Mouse (Mus musculus): ENCODE measurements around the gene Mical3. TPM values are rescaled to one million over a fixed set of nuclear protein-coding genes. Genes with fewer than 3 reads are reported as not detected.

The Mical3 gene
- total and polyA plus RNA-seq, 2 experiments from 2014 or later = 30.8 to 94.8 TPM

DNA sequence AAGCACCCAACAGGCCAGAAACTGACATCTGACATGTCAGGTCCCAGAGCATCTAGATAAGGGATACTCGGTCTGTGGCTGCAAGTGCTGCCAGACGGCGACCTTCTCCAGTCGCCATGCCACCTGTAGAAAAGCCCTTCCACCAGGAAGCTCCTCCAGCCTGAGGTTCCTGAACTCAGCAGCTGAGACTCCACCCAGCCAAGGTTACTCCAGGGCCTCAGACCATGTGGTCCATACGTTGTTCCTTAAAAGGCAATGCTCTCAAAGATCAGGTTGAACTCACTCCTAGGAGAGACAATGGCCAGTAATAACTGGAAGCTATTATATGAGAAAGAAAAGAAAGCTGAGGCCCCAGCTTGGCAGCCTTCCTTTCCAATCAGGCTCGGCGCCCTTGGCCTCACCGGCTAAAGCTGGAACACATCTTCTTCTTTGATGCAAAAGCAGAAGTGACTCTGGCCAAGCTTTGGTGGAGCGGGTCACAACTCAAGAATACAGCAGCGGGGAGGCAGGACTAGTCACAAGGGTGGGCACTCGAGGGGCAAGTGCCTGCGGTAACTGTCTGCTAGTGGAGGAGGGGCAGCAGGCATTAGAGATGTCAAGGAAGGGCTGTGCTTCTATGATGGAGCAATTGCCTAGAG, 53.8 kb downstream of the Mical3 start:
- no peak for DNase-seq (ENCODE audit: low spot score)
- Histone ChIP-seq H3K27me3 (ENCODE audit: control insufficient read depth, insufficient read depth, low read length) (no peaks in the 10 kb centered on the region), H3K9ac (replicated peaks; ENCODE audit: low read depth, low read length) (no peak overlapping the region), H3K4me3 (ENCODE audit: low read depth, low read length) (no peak overlapping the region), H3K9me3 (replicated peaks; ENCODE audit: control insufficient read depth, low read length) (no peaks in the 10 kb centered on the region), H3K4me2 (ENCODE audit: low read depth, low read length) (no peak overlapping the region), H3K27ac (ENCODE audit: low read depth) (peak overlapping the region; percentile 46), H3K36me3 (replicated peaks; ENCODE audit: control insufficient read depth, insufficient read depth, low read length) (no peaks in the 10 kb centered on the region), H3K4me1 (ENCODE audit: control insufficient read depth, insufficient read depth) (peaks cover 39% of the 10 kb centered on the region)
- 48% methylated on average over 12 of the region's 12 CpGs for WGBS
- TF ChIP-seq CTCF (IDR thresholded peaks at IDR 0.05; ENCODE audit: low read depth) (no peak), EP300 (IDR thresholded peaks at IDR 0.05; ENCODE audit: low read depth) (no peak)
- no peak for ATAC-seq (ENCODE audit: insufficient read depth, low read depth)

- H3K27me3 ChIP-seq (ENCODE audit: control insufficient read depth, insufficient read depth, low read length) = no peaks in the 10 kb centered on the region
- no peak overlapping the region for H3K4me3 ChIP-seq (ENCODE audit: low read depth, low read length)
- no peak for TF ChIP-seq EP300 (IDR thresholded peaks at IDR 0.05; ENCODE audit: low read depth)
- TF ChIP-seq CTCF (IDR thresholded peaks at IDR 0.05; ENCODE audit: low read depth) = no peak
- H3K36me3 ChIP-seq (replicated peaks; ENCODE audit: control insufficient read depth, insufficient read depth, low read length) = no peaks in the 10 kb centered on the region
- DNase-seq (ENCODE audit: low spot score) = no peak
- 92% methylated on average over 1 of the region's 1 CpGs for WGBS
- no peak overlapping the region for H3K27ac ChIP-seq (ENCODE audit: low read depth)
- H3K4me1 ChIP-seq (ENCODE audit: control insufficient read depth, insufficient read depth) = peaks cover 37% of the 10 kb centered on the region
- ATAC-seq (ENCODE audit: insufficient read depth, low read depth) = no peak
- no peak overlapping the region for H3K9ac ChIP-seq (replicated peaks; ENCODE audit: low read depth, low read length)
- H3K4me2 ChIP-seq (ENCODE audit: low read depth, low read length) = no peak overlapping the region
- H3K9me3 ChIP-seq (replicated peaks; ENCODE audit: control insufficient read depth, low read length) = no peaks in the 10 kb centered on the region
Measured at GRCm38 (mm10) chr6:121075763-121076162, 55.0 kb downstream of the Mical3 start.

DNA sequence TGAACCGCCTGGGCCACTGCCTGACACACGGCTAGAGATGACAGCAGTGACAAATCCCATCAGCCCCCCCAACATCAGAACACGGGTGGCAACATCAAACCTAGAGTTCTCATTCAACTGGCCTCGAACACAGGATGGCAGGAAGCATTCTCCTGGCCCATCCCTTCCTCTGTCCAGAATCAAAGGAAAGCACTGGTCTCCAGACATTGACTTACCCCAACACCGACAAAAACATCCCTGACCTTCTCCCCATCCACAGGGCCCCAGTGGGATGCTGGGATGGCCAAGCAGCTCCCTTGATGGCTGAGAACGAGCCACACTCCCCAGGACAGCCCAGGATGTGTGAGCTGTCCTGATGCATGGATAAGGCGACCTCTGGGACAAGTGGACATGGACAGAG, 57.5 kb downstream of the Mical3 start:
- no peak for TF ChIP-seq CTCF (IDR thresholded peaks at IDR 0.05; ENCODE audit: low read depth)
- no peak for TF ChIP-seq EP300 (IDR thresholded peaks at IDR 0.05; ENCODE audit: low read depth)
- no peak overlapping the region for H3K27ac ChIP-seq (ENCODE audit: low read depth)

DNA sequence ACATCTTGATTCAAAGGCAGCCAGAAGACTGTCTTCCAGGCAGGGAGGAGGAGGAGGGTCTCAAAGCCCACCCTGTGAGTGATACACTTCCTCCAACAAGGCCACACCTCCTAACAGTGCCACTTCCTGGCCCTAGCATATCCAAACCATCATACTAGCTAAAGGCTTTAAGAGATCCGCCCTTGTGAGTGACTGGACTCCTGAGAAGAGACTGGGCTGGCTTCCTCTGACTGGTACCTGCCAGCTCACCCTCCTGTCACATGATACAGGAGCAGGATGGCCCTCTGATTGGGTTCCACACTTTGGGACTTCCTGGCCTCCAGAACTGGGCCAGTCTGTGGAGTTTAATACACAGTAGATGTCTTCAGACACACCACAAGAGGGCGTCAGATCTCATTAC, 58.2 kb downstream of the Mical3 start:
- Histone ChIP-seq H3K36me3 (replicated peaks; ENCODE audit: control insufficient read depth, insufficient read depth, low read length) (no peaks in the 10 kb centered on the region), H3K9me3 (replicated peaks; ENCODE audit: control insufficient read depth, low read length) (no peaks in the 10 kb centered on the region), H3K4me1 (ENCODE audit: control insufficient read depth, insufficient read depth) (peaks cover 58% of the 10 kb centered on the region), H3K27ac (ENCODE audit: low read depth) (no peak overlapping the region), H3K4me3 (ENCODE audit: low read depth, low read length) (no peak overlapping the region), H3K9ac (replicated peaks; ENCODE audit: low read depth, low read length) (no peak overlapping the region), H3K27me3 (ENCODE audit: control insufficient read depth, insufficient read depth, low read length) (no peaks in the 10 kb centered on the region), H3K4me2 (ENCODE audit: low read depth, low read length) (no peak overlapping the region)
- WGBS = 79% methylated on average over 2 of the region's 2 CpGs
- DNase-seq (ENCODE audit: low spot score) = no peak
- TF ChIP-seq CTCF (IDR thresholded peaks at IDR 0.05; ENCODE audit: low read depth) (no peak), EP300 (IDR thresholded peaks at IDR 0.05; ENCODE audit: low read depth) (no peak)
- ATAC-seq (ENCODE audit: insufficient read depth, low read depth) = no peak

More for the DNA sequence above, 57.5 kb downstream of the Mical3 start:
- Histone ChIP-seq H3K9ac (replicated peaks; ENCODE audit: low read depth, low read length) (no peak overlapping the region), H3K4me3 (ENCODE audit: low read depth, low read length) (no peak overlapping the region), H3K36me3 (replicated peaks; ENCODE audit: control insufficient read depth, insufficient read depth, low read length) (no peaks in the 10 kb centered on the region), H3K9me3 (replicated peaks; ENCODE audit: control insufficient read depth, low read length) (no peaks in the 10 kb centered on the region), H3K27me3 (ENCODE audit: control insufficient read depth, insufficient read depth, low read length) (no peaks in the 10 kb centered on the region), H3K4me2 (ENCODE audit: low read depth, low read length) (no peak overlapping the region), H3K4me1 (ENCODE audit: control insufficient read depth, insufficient read depth) (peaks cover 51% of the 10 kb centered on the region)
- ATAC-seq (ENCODE audit: insufficient read depth, low read depth) (no peak), DNase-seq (ENCODE audit: low spot score) (no peak)
- WGBS = 73% methylated on average over 7 of the region's 7 CpGs

DNA sequence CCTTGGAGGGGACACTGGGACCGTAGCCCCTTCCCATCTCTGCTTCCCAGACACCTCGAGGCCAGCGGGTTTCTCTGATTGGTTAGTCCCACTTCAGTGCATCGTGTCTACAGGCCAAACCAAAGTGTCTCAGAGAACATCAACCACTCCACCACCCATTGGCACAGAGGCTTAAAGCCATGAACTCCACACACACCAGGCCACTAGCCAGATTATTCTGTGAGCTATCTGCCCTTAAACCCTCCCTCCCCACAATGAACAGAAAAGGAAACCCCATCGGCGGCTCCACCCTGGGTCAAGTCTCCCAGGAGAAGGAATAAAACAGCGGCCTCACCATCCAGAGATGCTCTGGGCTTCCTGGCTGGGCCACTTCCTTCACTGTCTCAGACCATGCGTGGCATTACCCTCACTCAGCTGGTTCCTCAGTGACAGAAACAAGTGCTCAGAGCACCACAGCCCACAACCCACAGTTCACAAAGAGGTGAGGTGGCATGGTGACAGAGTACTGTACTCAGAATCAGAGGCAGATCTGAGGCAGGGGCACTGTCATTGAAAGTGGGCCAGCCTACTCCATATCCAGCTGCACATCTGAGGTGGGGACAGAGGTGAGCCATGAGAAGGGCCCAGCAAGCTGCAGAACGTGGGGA, 60.1 kb downstream of the Mical3 start:
- no peak for TF ChIP-seq CTCF (IDR thresholded peaks at IDR 0.05; ENCODE audit: low read depth)
- TF ChIP-seq EP300 (IDR thresholded peaks at IDR 0.05; ENCODE audit: low read depth) = no peak
- H3K4me3 ChIP-seq (ENCODE audit: low read depth, low read length) = no peak overlapping the region

More for the DNA sequence above, 60.1 kb downstream of the Mical3 start:
- peaks cover 67% of the 10 kb centered on the region for H3K4me1 ChIP-seq (ENCODE audit: control insufficient read depth, insufficient read depth)
- H3K4me2 ChIP-seq (ENCODE audit: low read depth, low read length) = no peak overlapping the region
- H3K27me3 ChIP-seq (ENCODE audit: control insufficient read depth, insufficient read depth, low read length) = no peaks in the 10 kb centered on the region
- H3K36me3 ChIP-seq (replicated peaks; ENCODE audit: control insufficient read depth, insufficient read depth, low read length) = no peaks in the 10 kb centered on the region
- DNase-seq (ENCODE audit: low spot score) (no peak), ATAC-seq (ENCODE audit: insufficient read depth, low read depth) (no peak)
- no peak overlapping the region for H3K9ac ChIP-seq (replicated peaks; ENCODE audit: low read depth, low read length)
- peak overlapping the region; percentile 81 for H3K27ac ChIP-seq (ENCODE audit: low read depth)
- no peaks in the 10 kb centered on the region for H3K9me3 ChIP-seq (replicated peaks; ENCODE audit: control insufficient read depth, low read length)
- WGBS = 63% methylated on average over 9 of the region's 9 CpGs

All from heart, postnatal 0 days (tissue).